Mouse (Mus musculus): ENCODE data around the gene Zbp1.

The Zbp1 gene

DNA sequence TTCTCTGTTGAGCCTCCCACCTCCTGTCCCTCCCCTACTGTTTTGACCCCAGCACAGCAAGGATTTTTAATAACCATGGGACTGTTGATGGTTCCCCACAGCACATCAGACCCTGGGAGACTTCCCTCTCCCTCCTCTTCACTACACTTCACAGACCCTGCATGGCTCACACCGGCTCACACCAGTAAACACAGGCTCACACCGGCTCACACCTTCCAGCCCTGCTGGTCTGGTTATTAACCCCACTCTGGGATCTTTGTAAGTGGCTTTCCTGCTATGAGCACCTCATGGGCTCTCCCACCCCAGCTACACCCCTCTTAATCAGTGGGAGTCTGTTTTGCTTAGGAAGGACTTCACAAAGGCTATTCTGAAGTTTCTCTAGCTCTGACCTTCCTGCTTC lies 29.2 kb upstream of the Zbp1 start:
- in situ Hi-C loops (cut with MboI; ENCODE audit: unreplicated experiment in 2 of 2), result no loop called here

DNA sequence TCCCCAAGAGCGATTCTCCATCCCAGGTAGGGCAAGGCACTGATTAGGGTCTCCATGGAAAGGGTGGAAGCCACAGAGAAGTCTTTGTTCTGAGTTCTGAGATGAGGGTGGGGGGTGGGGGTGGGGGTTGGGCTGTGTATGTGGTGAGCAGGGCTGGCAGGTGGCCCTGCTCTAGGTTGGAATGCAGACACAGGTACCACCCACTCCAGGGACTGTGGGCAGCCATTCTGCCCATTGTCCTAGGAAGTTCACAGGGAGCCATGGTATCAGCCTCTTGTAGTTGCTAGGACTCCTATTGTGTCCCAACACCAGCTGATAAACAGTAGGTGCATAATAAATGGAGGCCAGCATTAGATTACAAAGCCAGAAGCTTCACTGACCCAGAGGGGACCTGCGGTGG lies 28.5 kb upstream of the Zbp1 start:
- in situ Hi-C loops (cut with MboI; ENCODE audit: unreplicated experiment in 2 of 2), result no loop called here

GRCm38 (mm10) chr2:173246688-173247087 lies 28.0 kb upstream of the Zbp1 start:
- in situ Hi-C loops (cut with MboI; ENCODE audit: unreplicated experiment in 2 of 2), result no loop called here

DNA sequence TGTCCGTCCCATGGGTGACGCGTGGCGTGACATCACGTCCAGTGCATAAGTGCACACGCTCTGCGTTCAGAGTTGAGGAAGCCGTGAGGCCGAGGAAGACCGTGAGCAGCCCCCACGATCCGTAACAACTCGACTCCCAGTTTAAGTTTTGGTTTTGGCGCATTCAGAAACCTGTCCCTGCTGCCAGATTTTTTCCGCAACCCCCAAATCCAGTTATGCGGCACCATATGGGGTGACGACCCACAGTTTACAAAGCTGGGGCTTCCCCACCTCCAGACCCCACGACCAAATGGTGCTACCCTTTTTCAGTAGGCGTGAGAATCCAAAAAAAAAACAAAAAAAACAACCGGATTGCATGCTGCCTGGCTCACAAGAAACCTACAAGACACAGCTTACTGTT lies 26.5 kb upstream of the Zbp1 start:
- in situ Hi-C loops (cut with MboI; ENCODE audit: unreplicated experiment in 2 of 2), result no loop called here

GRCm38 (mm10) chr2:173244108-173244507 lies 25.4 kb upstream of the Zbp1 start:
- in situ Hi-C loops (cut with MboI; ENCODE audit: unreplicated experiment in 2 of 2), result no loop called here

DNA sequence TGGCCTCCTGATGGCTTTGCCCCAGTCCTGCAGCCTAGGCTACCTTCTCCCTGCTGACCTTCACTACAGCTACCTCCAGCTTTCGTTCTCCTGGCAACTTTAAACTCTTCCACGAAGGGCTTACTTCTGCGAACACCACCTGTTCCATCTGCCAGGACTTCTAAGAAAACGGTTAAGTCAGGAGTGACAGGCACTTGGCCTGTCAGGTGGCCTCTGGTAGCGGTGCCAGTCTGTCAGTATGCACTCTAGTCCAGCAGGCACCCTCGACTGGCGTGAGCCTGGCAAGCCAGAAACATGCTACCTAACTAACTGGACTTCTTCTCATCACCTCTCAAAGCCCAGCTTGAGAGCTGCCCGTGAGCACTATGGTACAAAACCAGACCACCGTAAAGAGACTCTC lies 24.9 kb upstream of the Zbp1 start:
- in situ Hi-C loops (cut with MboI; ENCODE audit: unreplicated experiment in 2 of 2), result no loop called here

DNA sequence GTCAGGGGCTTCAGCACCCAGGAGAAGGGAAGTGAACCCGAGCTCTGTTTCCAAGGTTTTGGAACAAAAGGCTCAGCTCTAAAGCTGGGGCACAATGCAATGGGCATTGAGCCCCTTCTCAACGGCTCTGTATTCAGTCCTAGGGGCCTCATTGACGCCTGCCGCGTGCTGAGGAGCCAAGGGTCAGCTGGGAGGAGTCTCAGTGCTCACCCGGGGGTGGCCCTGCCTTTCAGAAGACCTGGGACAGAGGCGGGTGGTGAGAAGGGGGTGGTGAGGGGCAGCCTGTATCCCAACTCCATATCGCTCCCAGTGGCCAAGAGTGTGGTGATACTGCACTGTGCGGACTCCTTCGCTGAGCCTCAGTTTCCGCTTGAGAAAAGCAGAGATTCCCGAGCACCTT lies 24.2 kb upstream of the Zbp1 start:
- in situ Hi-C loops (cut with MboI; ENCODE audit: unreplicated experiment in 2 of 2), result no loop called here

- in situ Hi-C loops (cut with MboI; ENCODE audit: unreplicated experiment in 2 of 2), result no loop called here
Observed at GRCm38 (mm10) chr2:173240738-173241137, 22.0 kb upstream of the Zbp1 start.

GRCm38 (mm10) chr2:173238522-173238921 lies 19.8 kb upstream of the Zbp1 start:
- in situ Hi-C loops (cut with MboI; ENCODE audit: unreplicated experiment in 2 of 2), result no loop called here

DNA sequence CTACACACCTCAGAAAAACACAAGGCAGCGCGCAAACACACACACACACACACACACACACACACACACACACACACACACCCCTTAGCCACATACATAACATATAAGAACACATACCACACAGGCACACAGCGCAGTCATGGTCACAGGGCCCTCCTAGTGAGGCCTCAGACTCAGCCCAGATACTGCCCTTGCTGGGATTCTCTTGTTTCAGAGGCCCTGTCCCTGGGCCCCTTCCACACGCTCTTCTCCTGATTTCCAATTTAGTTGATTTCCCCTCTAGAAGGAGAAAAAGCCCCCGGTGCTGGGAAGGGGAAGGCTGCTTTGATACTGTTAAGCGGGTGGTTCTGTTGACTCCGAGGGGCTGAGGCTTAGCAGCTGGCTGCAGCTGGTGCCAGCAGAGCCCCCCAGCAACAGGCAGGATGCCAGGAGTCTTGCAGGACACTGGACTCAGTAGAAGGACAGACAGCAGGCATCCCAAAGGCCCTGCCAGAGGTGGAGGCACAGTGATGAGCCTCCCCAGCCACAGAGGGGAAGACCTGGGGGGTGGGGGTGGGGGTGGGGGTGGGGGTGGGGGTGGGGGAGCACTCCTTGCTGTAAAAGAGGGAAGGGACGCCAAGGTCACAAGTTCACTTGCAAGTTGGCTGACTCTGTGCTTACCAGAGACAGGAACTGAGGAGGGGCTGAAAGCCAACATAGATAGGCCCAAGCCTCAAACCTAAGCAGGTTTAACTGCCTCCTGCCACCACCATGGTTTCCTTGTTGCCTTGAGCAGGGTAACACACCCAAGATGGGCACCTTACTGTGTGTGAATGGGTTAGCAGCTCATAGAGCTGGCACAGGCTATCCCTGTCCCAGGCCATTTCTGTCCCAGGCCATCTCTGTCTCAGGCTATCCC lies 17.0 kb upstream of the Zbp1 start:
- in situ Hi-C loops (cut with MboI; ENCODE audit: unreplicated experiment in 2 of 2), result no loop called here

GRCm38 (mm10) chr2:173232766-173233099 lies 14.0 kb upstream of the Zbp1 start:
- in situ Hi-C loops (cut with MboI; ENCODE audit: unreplicated experiment in 2 of 2), result loop anchor here (5.0 kb wide), 4 partner anchors 40 to 220 kb away; partner anchors contain the start of gene Pmepa1 (in 1 of the 2)

DNA sequence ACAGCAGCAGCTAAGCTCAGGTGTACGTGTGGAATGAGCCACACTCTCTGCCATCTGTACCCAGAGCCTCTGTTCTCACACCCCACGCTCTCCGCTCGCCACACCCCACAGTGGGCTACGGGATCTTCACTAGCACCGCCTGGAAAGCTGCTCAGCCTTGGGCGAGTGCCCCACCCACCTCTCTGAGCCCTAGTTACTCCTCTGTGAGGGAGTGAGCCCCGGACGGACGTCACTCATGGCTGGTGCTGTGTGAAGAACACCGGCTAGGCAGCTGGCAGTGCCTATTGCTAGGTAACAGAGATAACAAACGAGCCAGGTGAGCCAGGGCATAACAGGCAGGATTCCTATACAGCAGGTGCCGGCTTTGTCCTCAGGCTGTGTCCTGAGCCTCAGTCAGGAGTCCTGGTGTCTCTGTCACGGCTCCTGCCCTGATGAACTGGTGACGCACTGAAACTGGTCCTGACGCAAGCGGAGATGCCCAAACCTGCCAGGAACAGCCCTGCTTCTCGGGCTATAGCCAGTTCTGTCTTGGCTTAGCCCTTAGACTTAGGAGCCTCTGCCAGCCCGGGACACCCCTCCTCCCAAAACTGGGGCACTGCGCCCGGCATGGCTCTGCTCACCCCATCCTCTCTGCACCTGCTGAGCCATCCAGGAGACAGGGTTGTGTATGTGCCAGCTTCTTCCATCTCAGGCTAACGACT lies 13.5 kb upstream of the Zbp1 start:
- in situ Hi-C loops (cut with MboI; ENCODE audit: unreplicated experiment in 2 of 2), result loop anchor here (5.0 kb wide), 4 partner anchors 40 to 220 kb away; partner anchors contain the start of gene Pmepa1 (in 1 of the 2)

- in situ Hi-C loops (cut with MboI; ENCODE audit: unreplicated experiment in 2 of 2), result loop anchor here (5.0 kb wide), 7 partner anchors 43 to 318 kb away; partner anchors contain the start of gene Pmepa1 (in 1 of the 2)
Observed at GRCm38 (mm10) chr2:173229578-173230224, 11.0 kb upstream of the Zbp1 start.

DNA sequence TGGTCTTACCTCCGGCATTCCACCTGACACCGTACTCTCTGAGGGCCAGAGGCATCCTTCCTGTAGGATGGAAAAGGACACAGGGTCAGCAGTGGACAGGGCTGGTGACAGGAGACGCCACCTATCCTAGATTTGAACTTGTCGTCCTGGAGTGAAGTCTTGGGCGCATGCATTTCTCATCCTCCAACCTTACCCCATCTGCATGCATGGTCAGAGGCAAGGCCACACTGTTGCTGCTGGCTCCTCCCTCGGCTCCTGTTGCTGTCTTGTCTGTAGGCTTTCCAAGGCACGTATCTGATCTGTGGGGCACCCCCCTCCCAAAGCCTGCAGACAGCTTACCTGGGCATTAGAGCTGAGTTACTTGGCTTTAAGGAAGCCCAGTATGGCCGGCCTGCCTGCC lies 9.8 kb upstream of the Zbp1 start:
- in situ Hi-C loops (cut with MboI; ENCODE audit: unreplicated experiment in 2 of 2), result loop anchor here (5.0 kb wide), 4 partner anchors 184 to 319 kb away; no protein-coding TSS in a partner anchor

- in situ Hi-C loops (cut with MboI; ENCODE audit: unreplicated experiment in 2 of 2), result loop anchor here (5.0 kb wide), 4 partner anchors 186 to 321 kb away; no protein-coding TSS in a partner anchor
Observed at GRCm38 (mm10) chr2:173226792-173227191, 8.1 kb upstream of the Zbp1 start.

DNA sequence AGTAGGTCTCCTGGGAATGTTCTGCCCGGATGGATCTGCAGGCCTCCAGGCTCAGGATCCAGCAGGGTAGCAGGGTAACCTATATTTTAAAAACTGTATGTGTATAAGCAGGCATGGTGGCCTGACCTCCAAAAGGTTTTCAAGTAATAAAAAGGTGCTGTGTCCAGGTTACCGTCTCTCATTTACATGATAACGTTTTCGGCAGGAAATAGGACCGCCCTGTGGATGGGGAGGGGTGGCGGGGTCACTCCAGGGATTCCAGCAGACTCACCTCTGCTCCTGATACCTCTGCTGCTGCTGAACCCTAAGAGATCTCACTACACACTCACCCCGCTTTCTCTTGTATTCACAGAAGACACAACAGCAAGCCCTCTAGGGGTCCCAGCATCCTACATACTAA lies 7.2 kb upstream of the Zbp1 start:
- in situ Hi-C loops (cut with MboI; ENCODE audit: unreplicated experiment in 2 of 2), result loop anchor here (5.0 kb wide), 4 partner anchors 186 to 321 kb away; no protein-coding TSS in a partner anchor

DNA sequence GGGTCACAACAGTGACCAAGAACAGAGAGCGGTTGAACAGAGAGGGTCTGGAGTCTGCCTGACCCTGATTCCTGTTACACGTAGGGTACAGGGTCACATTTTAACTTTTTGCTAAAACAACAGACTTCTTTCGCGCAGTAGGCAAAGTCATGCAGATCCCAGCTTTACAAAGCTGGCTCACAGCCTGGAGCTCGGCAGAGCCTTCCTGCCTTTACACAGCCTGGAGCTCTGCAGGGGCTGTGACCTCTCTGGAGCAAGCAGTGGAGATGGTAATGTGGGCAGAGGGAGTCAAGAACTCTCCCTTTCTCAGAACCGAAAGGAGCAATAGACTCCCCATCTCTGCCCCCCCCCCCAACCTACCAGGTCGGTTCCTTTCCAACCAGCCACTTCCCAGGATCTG lies 6.1 kb upstream of the Zbp1 start:
- in situ Hi-C loops (cut with MboI; ENCODE audit: unreplicated experiment in 2 of 2), result loop anchor here (5.0 to 25.0 kb wide), 6 partner anchors 187 to 1237 kb away; partner anchors contain the start of genes Atp5e (in 2 of the 2), Prelid3b (in 2 of the 2), Tubb1 (in 2 of the 2) and Stx16 (in 1 of the 2)

DNA sequence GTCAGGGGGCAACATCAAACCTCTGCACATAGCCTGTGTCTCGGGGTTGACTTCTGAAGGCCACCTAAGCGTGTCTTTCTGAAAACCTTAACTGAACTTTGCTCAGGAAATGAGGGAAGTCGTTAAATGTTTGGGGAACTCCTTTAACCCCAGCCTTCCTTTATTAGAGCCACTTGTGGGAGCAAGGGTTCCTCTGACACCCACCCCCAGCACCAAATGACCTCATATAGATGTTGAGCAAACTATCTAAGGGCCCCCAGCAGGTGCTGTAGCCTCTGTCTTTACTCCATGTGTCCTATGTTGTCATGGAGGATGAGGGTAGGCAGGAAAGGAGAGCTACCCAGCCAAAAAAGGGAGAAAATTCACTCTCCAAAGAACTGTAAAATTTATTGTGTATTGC lies 5.4 kb upstream of the Zbp1 start:
- in situ Hi-C loops (cut with MboI; ENCODE audit: unreplicated experiment in 2 of 2), result loop anchor here (25.0 kb wide), 2 partner anchors 863 to 1238 kb away; partner anchors contain the start of genes Atp5e (in 2 of the 2), Prelid3b (in 2 of the 2), Tubb1 (in 2 of the 2) and Stx16 (in 1 of the 2)

GRCm38 (mm10) chr2:173223496-173223895 lies 4.8 kb upstream of the Zbp1 start:
- in situ Hi-C loops (cut with MboI; ENCODE audit: unreplicated experiment in 2 of 2), result loop anchor here (25.0 kb wide), 2 partner anchors 864 to 1239 kb away; partner anchors contain the start of genes Atp5e (in 2 of the 2), Prelid3b (in 2 of the 2), Tubb1 (in 2 of the 2) and Stx16 (in 1 of the 2)

DNA sequence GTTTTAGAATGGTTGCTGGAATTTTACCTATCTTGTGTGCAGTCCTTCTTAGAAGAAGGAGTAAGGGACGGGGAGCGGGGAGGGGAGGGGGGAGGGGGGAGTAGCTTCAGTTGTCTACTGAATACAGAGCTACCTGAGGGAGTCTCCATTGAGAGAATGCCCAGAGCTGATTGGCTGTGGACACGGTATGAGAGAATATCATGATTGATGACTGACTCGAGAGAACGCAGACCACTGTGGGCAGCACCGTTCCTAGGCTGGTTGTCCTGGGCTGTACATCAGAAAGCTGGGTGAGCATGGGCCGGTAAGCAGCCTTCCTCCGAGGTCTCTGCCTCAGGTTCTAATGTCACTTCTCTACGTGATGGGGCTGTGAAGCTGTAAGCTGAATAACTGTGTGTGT lies 2.0 kb upstream of the Zbp1 start:
- in situ Hi-C loops (cut with MboI; ENCODE audit: unreplicated experiment in 2 of 2), result loop anchor here (25.0 kb wide), 2 partner anchors 867 to 1242 kb away; partner anchors contain the start of genes Atp5e (in 2 of the 2), Prelid3b (in 2 of the 2), Tubb1 (in 2 of the 2) and Stx16 (in 1 of the 2)

All from v-Abl transformed pro-B cells (cell line).